Mouse (Mus musculus) testis, adult 2 months (tissue): ENCODE measurements around the gene Dst. TPM values are rescaled to one million over a fixed set of nuclear protein-coding genes. Genes with fewer than 3 reads are reported as not detected.

Source experiments
- H3K27ac ChIP-seq: fragments of 200-500 bp; 2 replicates; pipeline ENCODE4 v1.5.1; 2012; ENCODE audit warnings: low read depth, low read length; ENCODE audit not compliant: control insufficient read depth, insufficient read depth
- H3K27me3 ChIP-seq: fragments of 200-500 bp; 2 replicates; pipeline ENCODE4 v1.6.1; 2012; ENCODE audit warnings: mild to moderate bottlenecking, low read length, moderate library complexity; ENCODE audit not compliant: control insufficient read depth, insufficient read depth
- H3K36me3 ChIP-seq: fragments of 200-500 bp; 2 replicates; pipeline ENCODE4 v1.6.1; 2012; ENCODE audit warnings: mild to moderate bottlenecking, low read length; ENCODE audit not compliant: control insufficient read depth, insufficient read depth
- H3K4me1 ChIP-seq: fragments of 200-500 bp; 2 replicates; pipeline ENCODE4 v1.6.1; 2012; ENCODE audit warnings: low read length; ENCODE audit not compliant: control insufficient read depth, insufficient read depth
- H3K4me3 ChIP-seq: fragments of 200-500 bp; 2 replicates; pipeline ENCODE4 v1.5.1; 2012; ENCODE audit warnings: low read depth, mild to moderate bottlenecking, low read length, moderate library complexity, mixed read lengths; ENCODE audit not compliant: control insufficient read depth
- CTCF ChIP-seq: fragments of 200-500 bp; IDR thresholded peaks from 2 replicates; pipeline ENCODE4 v1.5.1; 2012; ENCODE audit warnings: low read depth, mild to moderate bottlenecking, inconsistent platforms, low read length, moderate library complexity; ENCODE audit not compliant: control insufficient read depth, insufficient read depth, insufficient replicate concordance
- POLR2A ChIP-seq: fragments of 200-500 bp; IDR thresholded peaks from 2 replicates; pipeline ENCODE4 v1.6.1; 2012; ENCODE audit warnings: low read depth, mild to moderate bottlenecking, inconsistent platforms, low read length, moderate library complexity; ENCODE audit not compliant: control insufficient read depth
- polyA plus RNA-seq: library from polyadenylated mRNA; depleted of rRNA; stranded (reverse); fragments of >200 nt; gene quantifications from 2 replicates; pipeline ENCODE4 v1.2.3, GENCODE M21; 2012

Gene Dst
- polyA plus RNA-seq, 1 experiment = 33.0 TPM

GRCm38 (mm10) chr1:34269578-34269977, 361.6 kb downstream of the Dst start:
- Histone ChIP-seq H3K27me3 (no peaks in the 10 kb centered on the region), H3K27ac (no peak overlapping the region), H3K4me1 (no peaks in the 10 kb centered on the region), H3K36me3 (no peaks in the 10 kb centered on the region), H3K4me3 (no peak overlapping the region)
- no peak for TF ChIP-seq CTCF
- no peak for TF ChIP-seq POLR2A

- no peaks in the 10 kb centered on the region for H3K27me3 ChIP-seq
- no peaks in the 10 kb centered on the region for H3K36me3 ChIP-seq
- TF ChIP-seq CTCF (no peak), POLR2A (no peak)
- H3K4me1 ChIP-seq = no peaks in the 10 kb centered on the region
- H3K27ac ChIP-seq = no peak overlapping the region
- no peak overlapping the region for H3K4me3 ChIP-seq
These were observed 365.9 kb downstream of the Dst start for GRCm38 (mm10) chr1:34273922-34274321.

- no peak overlapping the region for H3K4me3 ChIP-seq
- H3K27ac ChIP-seq = no peak overlapping the region
- H3K36me3 ChIP-seq = no peaks in the 10 kb centered on the region
- H3K27me3 ChIP-seq = no peaks in the 10 kb centered on the region
- no peaks in the 10 kb centered on the region for H3K4me1 ChIP-seq
- TF ChIP-seq CTCF = no peak
- no peak for TF ChIP-seq POLR2A
These were observed 367.8 kb downstream of the Dst start for GRCm38 (mm10) chr1:34275787-34276186.

GRCm38 (mm10) chr1:34276756-34277155, 368.7 kb downstream of the Dst start:
- TF ChIP-seq CTCF (no peak), POLR2A (no peak)
- Histone ChIP-seq H3K4me3 (no peak overlapping the region), H3K36me3 (no peaks in the 10 kb centered on the region)

GRCm38 (mm10) chr1:34277259-34277658, 369.2 kb downstream of the Dst start:
- Histone ChIP-seq H3K36me3 (no peaks in the 10 kb centered on the region), H3K4me1 (no peaks in the 10 kb centered on the region), H3K27ac (no peak overlapping the region), H3K27me3 (no peaks in the 10 kb centered on the region), H3K4me3 (no peak overlapping the region)
- TF ChIP-seq POLR2A = no peak

More at GRCm38 (mm10) chr1:34276756-34277155, 368.7 kb downstream of the Dst start:
- H3K4me1 ChIP-seq = no peaks in the 10 kb centered on the region
- H3K27ac ChIP-seq = no peak overlapping the region
- no peaks in the 10 kb centered on the region for H3K27me3 ChIP-seq

GRCm38 (mm10) chr1:34283502-34283901, 375.5 kb downstream of the Dst start:
- H3K36me3 ChIP-seq = no peaks in the 10 kb centered on the region
- H3K4me3 ChIP-seq = no peak overlapping the region
- TF ChIP-seq POLR2A (no peak), CTCF (no peak)
- H3K27ac ChIP-seq = no peak overlapping the region
- 0 out of 2 replicates have a peak, but pooled peaks cover 2% of the 10 kb centered on the region for H3K4me1 ChIP-seq
- H3K27me3 ChIP-seq = no peaks in the 10 kb centered on the region

- no peak for TF ChIP-seq CTCF
- TF ChIP-seq POLR2A = no peak
- Histone ChIP-seq H3K4me3 (no peak overlapping the region), H3K36me3 (no peaks in the 10 kb centered on the region)
These were observed 377.0 kb downstream of the Dst start for GRCm38 (mm10) chr1:34284979-34285378.

GRCm38 (mm10) chr1:34287731-34288130, 379.7 kb downstream of the Dst start:
- H3K4me3 ChIP-seq = no peak overlapping the region
- no peak overlapping the region for H3K27ac ChIP-seq
- H3K36me3 ChIP-seq = no peaks in the 10 kb centered on the region
- no peaks in the 10 kb centered on the region for H3K27me3 ChIP-seq
- TF ChIP-seq POLR2A = no peak
- no peak for TF ChIP-seq CTCF
- peaks cover 2% of the 10 kb centered on the region for H3K4me1 ChIP-seq

More at GRCm38 (mm10) chr1:34284979-34285378, 377.0 kb downstream of the Dst start:
- no peak overlapping the region for H3K27ac ChIP-seq
- H3K4me1 ChIP-seq = 0 out of 2 replicates have a peak, but pooled peaks cover 2% of the 10 kb centered on the region
- H3K27me3 ChIP-seq = no peaks in the 10 kb centered on the region
